Mouse (Mus musculus): ENCODE measurements at regions not wholly inside any gene's neighbourhood (a gene's known extent, or its start where the extent isn't known, plus 50 kb on each side); places are given as distances from the start of the nearest gene placed in this dataset.

DNA sequence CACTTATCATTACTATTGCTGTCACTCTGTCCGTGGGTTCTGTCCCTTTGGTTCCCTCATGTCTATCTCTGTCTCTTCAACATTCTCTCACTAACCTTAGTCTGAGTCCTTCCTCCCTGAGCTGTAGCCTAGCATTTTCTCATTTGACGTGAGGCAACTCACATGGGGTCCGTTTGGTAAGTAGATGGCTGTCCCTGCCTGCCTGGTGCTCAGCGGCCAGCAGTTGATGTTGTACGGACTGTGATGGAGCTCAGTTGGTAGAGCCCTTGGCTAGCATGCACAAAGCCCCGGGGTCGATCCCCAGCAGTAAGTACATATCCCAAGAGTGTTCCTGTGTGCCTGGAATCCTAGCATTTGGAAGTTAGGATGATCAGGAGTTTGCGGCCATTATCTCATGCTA, 287.0 kb upstream of the Rgma start:
- no peak for DNase-seq (ENCODE audit: extremely low read depth, low read depth, low spot score)
- H3K9ac ChIP-seq (ENCODE audit: low read depth, low read length) = no peak overlapping the region
- H3K27ac ChIP-seq (replicated peaks; ENCODE audit: insufficient read depth, low read depth, low read length) = no peak overlapping the region
- no peaks in the 10 kb centered on the region for H3K4me1 ChIP-seq (ENCODE audit: control insufficient read depth, insufficient read depth, low read length)
- H3K4me3 ChIP-seq (ENCODE audit: insufficient read depth, low read depth, low read length) = no peak overlapping the region
- H3K79me2 ChIP-seq (ENCODE audit: control insufficient read depth, insufficient read depth, low read length) = no peaks in the 10 kb centered on the region
- no peaks in the 10 kb centered on the region for H3K27me3 ChIP-seq (ENCODE audit: control insufficient read depth, insufficient read depth, low read length)
- TF ChIP-seq POLR2A (IDR thresholded peaks at IDR 0.05; ENCODE audit: extremely low read depth, insufficient read depth, low read length) = no peak
- no peak for TF ChIP-seq CTCF (IDR thresholded peaks at IDR 0.05; ENCODE audit: low read depth, low read length)
- no peaks in the 10 kb centered on the region for H3K36me3 ChIP-seq (ENCODE audit: control insufficient read depth, insufficient read depth, low read length)
- WGBS = 87% methylated on average over 8 of the region's 8 CpGs

DNA sequence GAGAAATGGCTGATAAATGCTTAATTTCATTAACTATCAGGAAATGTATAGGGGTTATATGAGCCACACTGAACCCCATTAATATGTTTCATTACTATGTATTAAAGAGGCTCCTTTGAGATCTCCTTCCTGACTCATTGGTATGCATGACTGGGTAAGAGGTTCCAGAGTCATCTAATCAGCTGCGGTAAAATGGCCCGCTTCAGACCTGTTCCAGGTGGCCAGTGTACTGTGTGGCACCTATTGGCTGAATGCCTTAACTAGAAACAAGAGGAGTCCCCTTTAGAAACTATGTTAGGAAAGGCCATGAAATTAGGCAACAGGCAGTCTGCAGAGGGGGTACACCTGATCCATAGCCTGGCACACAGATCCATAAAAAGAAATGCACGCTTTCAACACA, 283.6 kb upstream of the Rgma start:
- no peak overlapping the region for H3K27ac ChIP-seq (replicated peaks; ENCODE audit: insufficient read depth, low read depth, low read length)
- no peaks in the 10 kb centered on the region for H3K79me2 ChIP-seq (ENCODE audit: control insufficient read depth, insufficient read depth, low read length)
- no peaks in the 10 kb centered on the region for H3K4me1 ChIP-seq (ENCODE audit: control insufficient read depth, insufficient read depth, low read length)
- no peak overlapping the region for H3K9ac ChIP-seq (ENCODE audit: low read depth, low read length)
- no peak overlapping the region for H3K4me3 ChIP-seq (ENCODE audit: insufficient read depth, low read depth, low read length)
- no peak for TF ChIP-seq POLR2A (IDR thresholded peaks at IDR 0.05; ENCODE audit: extremely low read depth, insufficient read depth, low read length)
- no peak for TF ChIP-seq CTCF (IDR thresholded peaks at IDR 0.05; ENCODE audit: low read depth, low read length)
- DNase-seq (ENCODE audit: extremely low read depth, low read depth, low spot score) = no peak
- H3K27me3 ChIP-seq (ENCODE audit: control insufficient read depth, insufficient read depth, low read length) = no peaks in the 10 kb centered on the region
- H3K36me3 ChIP-seq (ENCODE audit: control insufficient read depth, insufficient read depth, low read length) = no peaks in the 10 kb centered on the region
- 91% methylated on average over 3 of the region's 3 CpGs for WGBS

DNA sequence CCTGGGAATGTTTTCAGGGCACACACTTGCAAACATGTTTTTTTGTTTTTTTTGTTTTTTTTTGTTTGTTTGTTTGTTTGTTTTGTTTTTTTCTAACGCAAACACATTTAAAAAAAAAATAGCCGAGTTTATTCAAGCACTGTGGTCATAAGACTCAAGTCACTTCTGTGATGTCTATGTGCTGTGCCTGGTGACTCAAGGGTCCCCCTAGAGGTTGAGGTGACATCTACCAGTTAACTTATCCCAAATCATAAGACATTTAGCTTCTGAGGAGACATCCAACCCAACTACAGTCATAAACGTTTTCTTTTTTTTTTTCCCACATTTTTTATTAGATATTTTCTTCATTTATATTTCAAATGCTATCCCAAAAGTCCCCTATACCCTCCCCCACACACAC, 281.2 kb upstream of the Rgma start:
- Histone ChIP-seq H3K36me3 (ENCODE audit: control insufficient read depth, insufficient read depth, low read length) (no peaks in the 10 kb centered on the region), H3K27me3 (ENCODE audit: control insufficient read depth, insufficient read depth, low read length) (no peaks in the 10 kb centered on the region), H3K27ac (replicated peaks; ENCODE audit: insufficient read depth, low read depth, low read length) (no peak overlapping the region), H3K4me3 (ENCODE audit: insufficient read depth, low read depth, low read length) (no peak overlapping the region), H3K9ac (ENCODE audit: low read depth, low read length) (no peak overlapping the region), H3K4me1 (ENCODE audit: control insufficient read depth, insufficient read depth, low read length) (no peaks in the 10 kb centered on the region), H3K79me2 (ENCODE audit: control insufficient read depth, insufficient read depth, low read length) (no peaks in the 10 kb centered on the region)
- peak; percentile 15 for DNase-seq (ENCODE audit: extremely low read depth, low read depth, low spot score)
- TF ChIP-seq POLR2A (IDR thresholded peaks at IDR 0.05; ENCODE audit: extremely low read depth, insufficient read depth, low read length) (no peak), CTCF (IDR thresholded peaks at IDR 0.05; ENCODE audit: low read depth, low read length) (no peak; the same call in 1 of the 2 replicates)
- 43% methylated on average over 3 of the region's 3 CpGs for WGBS

DNA sequence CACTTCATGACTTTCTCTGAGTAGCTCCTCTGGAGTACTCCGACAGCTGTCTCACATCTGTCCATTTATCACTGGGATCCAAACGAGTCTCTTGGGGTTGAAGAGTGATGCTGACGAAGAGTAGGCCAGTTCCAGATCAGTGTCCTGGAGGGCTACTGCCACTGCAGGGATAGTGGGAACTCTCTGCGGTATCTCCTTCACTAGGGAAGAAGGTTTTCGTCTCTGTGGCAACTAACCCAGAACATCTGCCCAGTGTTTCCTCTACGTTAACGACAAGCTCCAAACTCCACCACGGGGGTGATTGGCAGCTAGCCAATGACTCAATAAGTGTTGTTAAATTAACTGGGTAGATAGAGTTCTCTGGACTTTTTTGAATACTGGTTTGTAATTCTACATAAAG, 256.4 kb upstream of the Rgma start:
- Histone ChIP-seq H3K4me1 (ENCODE audit: control insufficient read depth, insufficient read depth, low read length) (no peaks in the 10 kb centered on the region), H3K27ac (replicated peaks; ENCODE audit: insufficient read depth, low read depth, low read length) (no peak overlapping the region), H3K27me3 (ENCODE audit: control insufficient read depth, insufficient read depth, low read length) (no peaks in the 10 kb centered on the region), H3K9ac (ENCODE audit: low read depth, low read length) (no peak overlapping the region), H3K79me2 (ENCODE audit: control insufficient read depth, insufficient read depth, low read length) (no peaks in the 10 kb centered on the region), H3K36me3 (ENCODE audit: control insufficient read depth, insufficient read depth, low read length) (no peaks in the 10 kb centered on the region), H3K4me3 (ENCODE audit: insufficient read depth, low read depth, low read length) (no peak overlapping the region)
- 72% methylated on average over 8 of the region's 8 CpGs for WGBS
- DNase-seq (ENCODE audit: extremely low read depth, low read depth, low spot score) = no peak
- TF ChIP-seq CTCF (IDR thresholded peaks at IDR 0.05; ENCODE audit: low read depth, low read length) = no peak
- no peak for TF ChIP-seq POLR2A (IDR thresholded peaks at IDR 0.05; ENCODE audit: extremely low read depth, insufficient read depth, low read length)

DNA sequence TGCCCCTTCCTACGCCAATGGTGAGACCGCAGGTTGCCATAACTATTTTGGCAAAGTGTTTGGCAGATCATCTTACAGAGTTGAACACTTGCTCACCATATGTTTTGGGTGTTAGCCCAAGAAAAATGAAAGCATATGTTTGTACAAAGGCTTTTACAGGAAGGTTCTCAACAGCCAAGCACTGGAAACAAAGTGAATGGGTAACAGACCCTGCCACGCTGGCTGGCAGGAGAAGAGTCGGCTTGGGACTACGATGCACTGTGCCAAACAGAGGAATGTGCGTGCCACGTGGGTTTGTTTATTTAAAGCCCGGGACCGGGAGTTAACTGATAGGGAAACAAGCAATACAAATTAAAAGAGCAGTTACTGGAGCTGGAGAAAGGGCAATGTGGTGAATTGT, 255.0 kb upstream of the Rgma start:
- Histone ChIP-seq H3K9ac (ENCODE audit: low read depth, low read length) (no peak overlapping the region), H3K79me2 (ENCODE audit: control insufficient read depth, insufficient read depth, low read length) (no peaks in the 10 kb centered on the region), H3K4me3 (ENCODE audit: insufficient read depth, low read depth, low read length) (no peak overlapping the region), H3K36me3 (ENCODE audit: control insufficient read depth, insufficient read depth, low read length) (no peaks in the 10 kb centered on the region), H3K27ac (replicated peaks; ENCODE audit: insufficient read depth, low read depth, low read length) (no peak overlapping the region), H3K4me1 (ENCODE audit: control insufficient read depth, insufficient read depth, low read length) (no peaks in the 10 kb centered on the region), H3K27me3 (ENCODE audit: control insufficient read depth, insufficient read depth, low read length) (no peaks in the 10 kb centered on the region)
- DNase-seq (ENCODE audit: extremely low read depth, low read depth, low spot score) = peak; percentile 50
- TF ChIP-seq POLR2A (IDR thresholded peaks at IDR 0.05; ENCODE audit: extremely low read depth, insufficient read depth, low read length) (no peak), CTCF (IDR thresholded peaks at IDR 0.05; ENCODE audit: low read depth, low read length) (no peak)
- 47% methylated on average over 9 of the region's 9 CpGs for WGBS

DNA sequence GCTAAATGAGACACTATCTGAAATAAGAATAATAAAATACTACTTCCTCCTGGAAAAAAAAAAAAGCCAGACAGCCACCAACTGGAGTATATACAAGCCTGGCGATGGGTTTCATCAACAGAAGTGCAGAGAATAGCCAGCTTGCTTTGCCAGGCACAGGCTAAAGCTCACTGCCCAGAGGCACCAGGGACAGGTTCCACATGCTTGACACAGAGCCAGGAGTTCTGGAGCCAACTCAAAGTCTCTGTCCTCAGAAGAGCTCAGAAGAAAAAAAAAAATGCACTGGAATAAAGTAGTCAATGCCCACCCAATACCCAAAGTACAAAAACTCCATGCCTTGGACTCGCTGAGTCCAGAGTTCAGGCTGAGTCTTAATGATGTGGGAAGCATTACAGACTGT, 250.3 kb upstream of the Rgma start:
- no peak for TF ChIP-seq CTCF (IDR thresholded peaks at IDR 0.05; ENCODE audit: low read depth, low read length)
- TF ChIP-seq POLR2A (IDR thresholded peaks at IDR 0.05; ENCODE audit: extremely low read depth, insufficient read depth, low read length) = no peak
- Histone ChIP-seq H3K27me3 (ENCODE audit: control insufficient read depth, insufficient read depth, low read length) (no peaks in the 10 kb centered on the region), H3K36me3 (ENCODE audit: control insufficient read depth, insufficient read depth, low read length) (no peaks in the 10 kb centered on the region), H3K4me3 (ENCODE audit: insufficient read depth, low read depth, low read length) (no peak overlapping the region), H3K27ac (replicated peaks; ENCODE audit: insufficient read depth, low read depth, low read length) (no peak overlapping the region), H3K9ac (ENCODE audit: low read depth, low read length) (no peak overlapping the region), H3K79me2 (ENCODE audit: control insufficient read depth, insufficient read depth, low read length) (no peaks in the 10 kb centered on the region), H3K4me1 (ENCODE audit: control insufficient read depth, insufficient read depth, low read length) (no peaks in the 10 kb centered on the region)
- peak; percentile 47 for DNase-seq (ENCODE audit: extremely low read depth, low read depth, low spot score)
- 73% methylated on average over 2 of the region's 2 CpGs for WGBS
